Mouse (Mus musculus): ENCODE results near the gene Ctf1. TPM values are rescaled to one million over a fixed set of nuclear protein-coding genes. Genes with fewer than 3 reads are reported as not detected.

Gene Ctf1
- 20.9 and 23.8 TPM in 2 replicates for polyA plus RNA-seq (2014; fragmentation: Nextera tagmentation; extraction: Ambion mirVana)

GRCm38 (mm10) chr7:127712461-127713385 is at the start of gene Ctf1:
Gene Ctf1, plus strand, starts transcription at chr7:127712736.
- ATAC-seq (ENCODE audit: low read depth) = peak; percentile 71
- H3K4me2 ChIP-seq (ENCODE audit: low read depth, low read length) = peak within 1 kb of the TSS; percentile 72
- peak within 1 kb of the TSS; percentile 70 for H3K9ac ChIP-seq (ENCODE audit: low read depth, low read length)
- WGBS = 1% methylated on average over 27 of the region's 28 CpGs
- peak within 1 kb of the TSS; percentile 51 for H3K4me3 ChIP-seq (ENCODE audit: low read depth, low read length)
- 0 out of 2 replicates have a peak, but pooled peaks cover 8% of the 10 kb centered on the region for H3K36me3 ChIP-seq (ENCODE audit: control insufficient read depth, insufficient read depth, low read length)
- peak; percentile 97 for DNase-seq (ENCODE audit: low spot score)
- no peaks in the 10 kb centered on the region for H3K9me3 ChIP-seq (ENCODE audit: control insufficient read depth, low read length)
- peak within 1 kb of the TSS; percentile 97 for H3K27ac ChIP-seq (replicated peaks; ENCODE audit: low read depth, low read length)
- peaks cover 25% of the 10 kb centered on the region for H3K4me1 ChIP-seq (ENCODE audit: control insufficient read depth, insufficient read depth, low read length)
- H3K27me3 ChIP-seq (replicated peaks; ENCODE audit: control insufficient read depth, insufficient read depth, low read length) = no peaks in the 10 kb centered on the region

GRCm38 (mm10) chr7:127662926-127663325 is 49.6 kb upstream of the Ctf1 start:
- Histone ChIP-seq H3K4me1 (ENCODE audit: control insufficient read depth, insufficient read depth, low read length) (no peaks in the 10 kb centered on the region), H3K9me3 (ENCODE audit: control insufficient read depth, low read length) (0 out of 2 replicates have a peak, but pooled peaks cover 3% of the 10 kb centered on the region), H3K27me3 (replicated peaks; ENCODE audit: control insufficient read depth, insufficient read depth, low read length) (no peaks in the 10 kb centered on the region), H3K9ac (ENCODE audit: low read depth, low read length) (no peak overlapping the region), H3K4me2 (ENCODE audit: low read depth, low read length) (no peak overlapping the region), H3K4me3 (ENCODE audit: low read depth, low read length) (no peak overlapping the region), H3K27ac (replicated peaks; ENCODE audit: low read depth, low read length) (no peak overlapping the region), H3K36me3 (ENCODE audit: control insufficient read depth, insufficient read depth, low read length) (peaks cover 32% of the 10 kb centered on the region)
- ATAC-seq (ENCODE audit: low read depth) (no peak), DNase-seq (ENCODE audit: low spot score) (no peak)
- 88% methylated on average over 6 of the region's 6 CpGs for WGBS

- no peak overlapping the region for H3K9ac ChIP-seq (ENCODE audit: low read depth, low read length)
- WGBS = 90% methylated on average over 6 of the region's 6 CpGs
Observed at GRCm38 (mm10) chr7:127666066-127666654, 46.4 kb upstream of the Ctf1 start.

GRCm38 (mm10) chr7:127666679-127667078 is 45.9 kb upstream of the Ctf1 start:
- Histone ChIP-seq H3K27ac (replicated peaks; ENCODE audit: low read depth, low read length) (no peak overlapping the region), H3K36me3 (ENCODE audit: control insufficient read depth, insufficient read depth, low read length) (peaks cover 40% of the 10 kb centered on the region), H3K4me3 (ENCODE audit: low read depth, low read length) (no peak overlapping the region), H3K4me2 (ENCODE audit: low read depth, low read length) (no peak overlapping the region), H3K27me3 (replicated peaks; ENCODE audit: control insufficient read depth, insufficient read depth, low read length) (no peaks in the 10 kb centered on the region), H3K9ac (ENCODE audit: low read depth, low read length) (no peak overlapping the region), H3K4me1 (ENCODE audit: control insufficient read depth, insufficient read depth, low read length) (no peaks in the 10 kb centered on the region), H3K9me3 (ENCODE audit: control insufficient read depth, low read length) (no peaks in the 10 kb centered on the region)
- no peak for DNase-seq (ENCODE audit: low spot score)
- 83% methylated on average over 11 of the region's 13 CpGs for WGBS
- no peak for ATAC-seq (ENCODE audit: low read depth)

More at GRCm38 (mm10) chr7:127666066-127666654, 46.4 kb upstream of the Ctf1 start:
- ATAC-seq (ENCODE audit: low read depth) = no peak
- no peaks in the 10 kb centered on the region for H3K4me1 ChIP-seq (ENCODE audit: control insufficient read depth, insufficient read depth, low read length)
- H3K4me2 ChIP-seq (ENCODE audit: low read depth, low read length) = no peak overlapping the region
- H3K4me3 ChIP-seq (ENCODE audit: low read depth, low read length) = no peak overlapping the region
- peaks cover 39% of the 10 kb centered on the region for H3K36me3 ChIP-seq (ENCODE audit: control insufficient read depth, insufficient read depth, low read length)
- no peak for DNase-seq (ENCODE audit: low spot score)
- no peak overlapping the region for H3K27ac ChIP-seq (replicated peaks; ENCODE audit: low read depth, low read length)
- 0 out of 2 replicates have a peak, but pooled peaks cover 2% of the 10 kb centered on the region for H3K9me3 ChIP-seq (ENCODE audit: control insufficient read depth, low read length)
- no peaks in the 10 kb centered on the region for H3K27me3 ChIP-seq (replicated peaks; ENCODE audit: control insufficient read depth, insufficient read depth, low read length)

GRCm38 (mm10) chr7:127667171-127667570 is 45.4 kb upstream of the Ctf1 start:
- no peak overlapping the region for H3K27ac ChIP-seq (replicated peaks; ENCODE audit: low read depth, low read length)
- no peak for ATAC-seq (ENCODE audit: low read depth)
- no peak overlapping the region for H3K4me2 ChIP-seq (ENCODE audit: low read depth, low read length)
- H3K4me1 ChIP-seq (ENCODE audit: control insufficient read depth, insufficient read depth, low read length) = no peaks in the 10 kb centered on the region
- H3K9ac ChIP-seq (ENCODE audit: low read depth, low read length) = no peak overlapping the region
- no peak overlapping the region for H3K4me3 ChIP-seq (ENCODE audit: low read depth, low read length)
- H3K9me3 ChIP-seq (ENCODE audit: control insufficient read depth, low read length) = no peaks in the 10 kb centered on the region
- 83% methylated on average over 8 of the region's 8 CpGs for WGBS
- no peak for DNase-seq (ENCODE audit: low spot score)
- H3K36me3 ChIP-seq (ENCODE audit: control insufficient read depth, insufficient read depth, low read length) = peaks cover 43% of the 10 kb centered on the region
- no peaks in the 10 kb centered on the region for H3K27me3 ChIP-seq (replicated peaks; ENCODE audit: control insufficient read depth, insufficient read depth, low read length)

GRCm38 (mm10) chr7:127671880-127672774 is 40.4 kb upstream of the Ctf1 start:
- WGBS = 67% methylated on average over 11 of the region's 11 CpGs
- no peaks in the 10 kb centered on the region for H3K9me3 ChIP-seq (ENCODE audit: control insufficient read depth, low read length)
- H3K9ac ChIP-seq (ENCODE audit: low read depth, low read length) = no peak overlapping the region
- no peaks in the 10 kb centered on the region for H3K4me1 ChIP-seq (ENCODE audit: control insufficient read depth, insufficient read depth, low read length)
- no peaks in the 10 kb centered on the region for H3K27me3 ChIP-seq (replicated peaks; ENCODE audit: control insufficient read depth, insufficient read depth, low read length)
- no peak overlapping the region for H3K4me3 ChIP-seq (ENCODE audit: low read depth, low read length)
- no peak for DNase-seq (ENCODE audit: low spot score)
- no peak for ATAC-seq (ENCODE audit: low read depth)
- peaks cover 27% of the 10 kb centered on the region; the same call in 1 of the 2 replicates for H3K36me3 ChIP-seq (ENCODE audit: control insufficient read depth, insufficient read depth, low read length)
- no peak overlapping the region for H3K27ac ChIP-seq (replicated peaks; ENCODE audit: low read depth, low read length)
- H3K4me2 ChIP-seq (ENCODE audit: low read depth, low read length) = no peak overlapping the region

- Histone ChIP-seq H3K4me1 (ENCODE audit: control insufficient read depth, insufficient read depth, low read length) (no peaks in the 10 kb centered on the region), H3K9me3 (ENCODE audit: control insufficient read depth, low read length) (no peaks in the 10 kb centered on the region), H3K4me2 (ENCODE audit: low read depth, low read length) (no peak overlapping the region), H3K27ac (replicated peaks; ENCODE audit: low read depth, low read length) (no peak overlapping the region), H3K4me3 (ENCODE audit: low read depth, low read length) (no peak overlapping the region), H3K27me3 (replicated peaks; ENCODE audit: control insufficient read depth, insufficient read depth, low read length) (no peaks in the 10 kb centered on the region), H3K9ac (ENCODE audit: low read depth, low read length) (no peak overlapping the region), H3K36me3 (ENCODE audit: control insufficient read depth, insufficient read depth, low read length) (peaks cover 28% of the 10 kb centered on the region; the same call in 1 of the 2 replicates)
- ATAC-seq (ENCODE audit: low read depth) (no peak), DNase-seq (ENCODE audit: low spot score) (no peak)
- 68% methylated on average over 4 of the region's 4 CpGs for WGBS
Observed at GRCm38 (mm10) chr7:127672776-127673175, 39.8 kb upstream of the Ctf1 start.

- H3K36me3 ChIP-seq (ENCODE audit: control insufficient read depth, insufficient read depth, low read length) = 0 out of 2 replicates have a peak, but pooled peaks cover 22% of the 10 kb centered on the region
- no peaks in the 10 kb centered on the region for H3K9me3 ChIP-seq (ENCODE audit: control insufficient read depth, low read length)
- ATAC-seq (ENCODE audit: low read depth) (peak; percentile 85), DNase-seq (ENCODE audit: low spot score) (peak; percentile 94)
- no peak overlapping the region for H3K9ac ChIP-seq (ENCODE audit: low read depth, low read length)
- H3K4me2 ChIP-seq (ENCODE audit: low read depth, low read length) = no peak overlapping the region
- no peaks in the 10 kb centered on the region for H3K4me1 ChIP-seq (ENCODE audit: control insufficient read depth, insufficient read depth, low read length)
- 2% methylated on average over 5 of the region's 5 CpGs for whole genome bisulfite sequencing
- H3K27me3 ChIP-seq (replicated peaks; ENCODE audit: control insufficient read depth, insufficient read depth, low read length) = no peaks in the 10 kb centered on the region
- no peak overlapping the region for H3K4me3 ChIP-seq (ENCODE audit: low read depth, low read length)
- 0 out of 2 replicates have a peak overlapping the region, but pooled peaks have one; percentile 53 for H3K27ac ChIP-seq (replicated peaks; ENCODE audit: low read depth, low read length)
Observed at GRCm38 (mm10) chr7:127674977-127675376, 37.6 kb upstream of the Ctf1 start.
